Mouse (Mus musculus) erythroblast, embryonic 14.5 days (primary cell): ENCODE results near the gene Syp.

Experiments used
- GATA1 ChIP-seq: IDR thresholded peaks from 2 replicates; pipeline ENCODE4 v1.6.1; 2012; ENCODE audit warnings: low read length, inconsistent platforms, mixed read lengths
- TAL1 ChIP-seq: IDR thresholded peaks from 3 replicates; pipeline ENCODE4 v1.6.1; 2012; ENCODE audit warnings: low read length, inconsistent platforms, mixed read lengths

DNA sequence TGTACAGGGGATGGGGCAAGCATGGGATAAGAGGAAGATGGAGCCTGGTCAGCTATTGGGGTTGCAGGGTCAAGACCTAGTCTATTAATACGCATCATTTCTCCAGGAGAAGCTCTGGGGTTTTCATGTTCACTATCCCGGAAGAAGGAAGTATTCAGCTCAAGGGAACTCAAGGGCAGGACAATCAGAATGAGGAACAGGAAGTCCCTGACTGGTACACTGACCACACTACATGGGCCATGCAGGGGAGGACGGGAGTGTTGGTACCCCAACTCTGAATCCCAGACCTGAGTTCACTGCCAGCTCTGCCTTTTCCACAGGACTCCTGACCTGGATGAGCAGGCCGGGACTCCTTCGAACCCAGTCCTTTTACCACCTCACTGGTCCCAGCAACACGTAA, 5.7 kb upstream of the Syp start:
- TF ChIP-seq TAL1, result no peak
- no peak for TF ChIP-seq GATA1
